Mouse (Mus musculus): ENCODE measurements around the gene Tifa.
A peak's percentile ranks its signal among the peaks of the same experiment; 100 is the strongest.

Tifa gene

GRCm38 (mm10) chr3:127826503-127826902, 36.9 kb downstream of the Tifa start:
- no peak for DNase-seq (ENCODE audit: low spot score in 2 of 2)

DNA sequence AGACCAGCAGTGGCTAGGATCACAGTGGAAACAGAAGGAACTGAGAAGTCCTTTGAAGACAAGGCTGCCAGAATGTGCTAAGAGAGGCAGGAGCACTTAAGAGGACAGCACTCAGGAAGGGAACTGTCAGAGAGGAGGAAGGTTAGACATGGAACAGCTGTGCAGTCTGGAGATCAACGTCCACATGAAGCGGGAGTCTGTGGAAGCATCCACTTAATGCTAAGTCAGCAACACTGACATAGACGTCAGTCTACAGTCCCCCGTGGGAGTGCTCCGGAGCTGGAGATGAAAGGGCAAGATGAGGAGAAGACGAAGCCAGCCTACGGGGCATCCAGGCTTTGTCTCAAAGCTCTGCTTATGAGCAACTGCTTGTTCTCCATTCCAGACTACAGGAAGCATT, 37.5 kb downstream of the Tifa start:
- no peak for DNase-seq (ENCODE audit: low spot score in 2 of 2)

DNA sequence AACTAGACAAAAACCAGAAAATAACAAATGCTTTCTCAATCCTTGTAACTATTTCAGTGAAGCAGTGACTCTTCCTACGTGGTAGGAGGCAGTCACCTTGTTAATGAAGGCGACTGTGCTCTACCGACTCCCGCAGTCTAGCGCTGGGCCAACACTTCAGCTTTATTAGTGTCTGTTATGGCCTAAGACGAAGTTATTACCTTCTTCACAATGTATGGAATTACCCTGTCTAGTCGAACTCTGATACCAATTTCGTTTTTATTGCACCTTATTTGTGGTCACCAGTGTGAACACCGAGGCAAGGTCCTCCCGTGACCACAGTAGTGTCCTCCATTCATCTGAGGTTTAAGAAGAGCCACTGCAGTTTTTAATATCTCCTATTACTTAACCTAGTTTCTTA, 40.6 kb downstream of the Tifa start:
- no peak for DNase-seq (ENCODE audit: low spot score in 2 of 2)

- no peak for DNase-seq (ENCODE audit: low spot score in 2 of 2)
These were observed 41.5 kb downstream of the Tifa start for GRCm38 (mm10) chr3:127831079-127831478.

GRCm38 (mm10) chr3:127834040-127834439, 44.4 kb downstream of the Tifa start:
- DNase-seq (ENCODE audit: low spot score in 2 of 2): no peak

DNA sequence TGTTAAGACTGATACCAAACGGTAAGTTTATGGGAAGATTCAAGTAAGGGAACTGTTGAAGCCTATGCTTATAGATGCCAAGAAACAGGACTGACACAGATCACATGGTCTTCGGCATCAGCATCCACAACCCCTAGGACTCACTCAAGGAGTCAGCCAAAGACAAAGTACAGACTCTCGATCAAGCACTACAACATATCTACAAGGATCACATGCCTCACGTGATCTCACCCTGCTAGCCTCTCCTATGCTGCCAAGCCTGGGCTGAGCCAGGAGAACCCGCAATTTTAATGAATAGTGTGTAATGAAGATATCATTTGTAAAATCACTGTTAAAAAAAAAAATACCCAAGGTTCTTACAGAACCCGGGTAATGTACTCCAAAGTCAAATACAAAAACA, 46.0 kb downstream of the Tifa start:
- no peak for DNase-seq (ENCODE audit: low spot score in 2 of 2)

DNA sequence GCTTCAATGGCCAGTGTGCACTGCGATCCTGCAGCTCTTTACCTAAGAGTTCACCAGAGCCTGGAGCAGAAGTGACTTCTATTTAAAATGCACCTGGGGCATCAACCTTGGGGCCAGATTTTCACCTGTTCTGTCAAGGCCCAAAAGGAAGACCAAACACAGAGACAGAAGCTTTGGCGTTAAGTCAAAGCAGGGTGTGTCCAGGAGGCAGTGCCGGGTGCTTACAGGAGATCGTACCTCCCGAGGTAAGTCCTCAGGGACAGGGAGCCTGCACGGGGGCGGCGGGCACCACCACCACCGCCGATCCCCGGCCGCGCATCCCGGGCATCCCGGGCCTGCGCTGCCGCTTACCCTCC, 47.2 kb downstream of the Tifa start:
- no peak for DNase-seq (ENCODE audit: low spot score in 2 of 2)

GRCm38 (mm10) chr3:127837154-127837865, 47.7 kb downstream of the Tifa start, which contains the start of gene Ap1ar:
Ap1ar (minus strand) TSS chr3:127837523.
- peak; percentile 93 to 94 for DNase-seq (ENCODE audit: low spot score in 2 of 2)

GRCm38 (mm10) chr3:127837972-127838644, 48.5 kb downstream of the Tifa start:
- DNase-seq (ENCODE audit: low spot score in 2 of 2): no peak

- no peak for DNase-seq (ENCODE audit: low spot score in 2 of 2)
These were observed 52.3 kb downstream of the Tifa start for GRCm38 (mm10) chr3:127841926-127842325.

DNA sequence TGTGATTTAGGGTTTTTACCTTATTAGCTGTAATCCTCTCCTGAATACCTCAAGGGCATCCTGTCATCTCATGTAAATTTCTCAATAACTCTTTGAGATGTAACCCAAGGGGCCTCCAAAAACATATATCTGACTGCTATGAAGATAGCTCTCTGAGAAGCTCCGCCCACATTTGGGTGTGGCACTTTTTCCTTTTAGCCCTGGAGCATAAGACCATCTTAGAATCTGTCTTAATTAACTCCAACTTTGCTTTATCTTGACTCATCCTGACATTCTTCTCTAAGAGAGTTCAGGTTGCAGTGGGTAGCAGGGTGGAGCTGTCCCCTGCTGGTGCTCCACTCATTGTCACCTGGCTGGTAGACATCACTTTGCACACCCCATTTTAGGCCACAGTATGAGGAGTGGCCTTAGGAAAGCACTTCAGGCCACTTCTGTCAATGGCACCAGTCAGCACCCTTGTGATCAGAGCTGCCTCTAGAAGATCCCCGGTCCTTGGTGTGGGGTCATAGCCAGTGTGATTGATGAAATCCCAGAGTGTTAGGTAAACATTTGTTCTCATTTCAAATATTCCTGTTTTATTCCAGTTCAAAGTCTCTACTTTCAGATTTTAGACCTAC, 53.8 kb downstream of the Tifa start:
- DNase-seq (ENCODE audit: low spot score in 2 of 2): no peak

DNA sequence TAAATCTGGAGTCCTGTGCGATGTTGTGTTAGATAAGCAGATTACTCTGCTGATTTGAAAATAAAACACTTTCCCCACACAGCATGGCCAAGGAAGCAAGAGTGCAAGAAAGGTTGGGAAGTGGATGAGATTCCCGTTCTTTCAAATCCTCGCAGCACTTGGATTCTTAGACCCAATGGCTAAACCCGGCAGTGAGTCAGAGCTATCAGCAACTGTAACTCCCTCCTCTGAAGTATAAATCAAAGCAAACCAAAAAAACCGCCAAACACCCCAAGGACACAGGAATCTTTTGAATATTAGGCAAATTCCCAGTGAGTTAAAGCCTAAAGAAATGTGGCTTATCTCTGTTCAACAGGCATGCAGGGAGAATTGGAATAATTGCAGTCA, 54.3 kb downstream of the Tifa start:
- no peak for DNase-seq (ENCODE audit: low spot score in 2 of 2)

- no peak for DNase-seq (ENCODE audit: low spot score in 2 of 2)
These were observed 58.6 kb downstream of the Tifa start for GRCm38 (mm10) chr3:127848088-127848808.

GRCm38 (mm10) chr3:127849922-127850321, 60.3 kb downstream of the Tifa start:
- DNase-seq (ENCODE audit: low spot score in 2 of 2): no peak

DNA sequence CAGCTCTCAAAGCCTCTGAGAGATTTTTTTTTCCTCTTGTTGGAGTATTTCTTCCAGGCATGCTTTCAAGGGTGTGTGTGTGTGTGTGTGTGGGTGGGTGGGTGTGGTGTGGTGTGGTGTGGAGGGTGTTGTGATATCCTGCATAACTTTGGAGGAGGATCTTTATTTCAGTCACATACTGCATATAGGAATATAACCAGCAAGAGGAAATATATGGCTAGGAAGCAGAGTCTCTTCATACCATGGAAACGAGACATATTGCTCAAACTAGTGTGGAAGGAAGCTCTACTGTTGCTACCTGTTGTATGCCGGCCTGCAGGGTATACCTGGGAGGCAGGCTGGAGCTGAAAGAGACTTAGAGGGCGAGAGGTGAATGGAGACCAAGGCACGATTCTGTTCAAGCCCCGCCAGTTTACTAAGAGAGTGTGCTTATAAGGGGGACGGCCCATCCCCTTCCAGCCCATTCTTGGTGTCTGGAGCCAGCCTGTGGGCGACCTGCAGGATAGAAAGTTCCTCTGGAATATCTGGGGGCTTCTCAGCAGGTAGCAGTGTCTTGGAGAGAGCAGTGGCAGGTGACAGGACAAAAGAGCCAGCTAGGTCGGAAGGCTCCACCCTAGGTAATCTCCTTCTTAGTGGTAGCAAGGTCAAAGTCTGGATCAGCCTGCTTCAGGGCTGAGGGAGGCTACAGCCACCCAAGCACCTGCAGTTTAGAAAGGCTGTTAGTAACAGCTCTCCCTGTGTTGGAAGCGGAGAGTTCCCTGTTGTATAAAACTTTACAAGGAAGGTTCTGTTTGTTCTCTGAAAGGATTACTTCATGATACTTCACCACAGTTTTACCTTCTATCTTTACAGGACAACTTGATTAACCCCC, 61.4 kb downstream of the Tifa start:
- no peak for DNase-seq (ENCODE audit: low spot score in 2 of 2)

- DNase-seq (ENCODE audit: low spot score in 2 of 2): no peak
These were observed 63.1 kb downstream of the Tifa start for GRCm38 (mm10) chr3:127852722-127853121.

DNA sequence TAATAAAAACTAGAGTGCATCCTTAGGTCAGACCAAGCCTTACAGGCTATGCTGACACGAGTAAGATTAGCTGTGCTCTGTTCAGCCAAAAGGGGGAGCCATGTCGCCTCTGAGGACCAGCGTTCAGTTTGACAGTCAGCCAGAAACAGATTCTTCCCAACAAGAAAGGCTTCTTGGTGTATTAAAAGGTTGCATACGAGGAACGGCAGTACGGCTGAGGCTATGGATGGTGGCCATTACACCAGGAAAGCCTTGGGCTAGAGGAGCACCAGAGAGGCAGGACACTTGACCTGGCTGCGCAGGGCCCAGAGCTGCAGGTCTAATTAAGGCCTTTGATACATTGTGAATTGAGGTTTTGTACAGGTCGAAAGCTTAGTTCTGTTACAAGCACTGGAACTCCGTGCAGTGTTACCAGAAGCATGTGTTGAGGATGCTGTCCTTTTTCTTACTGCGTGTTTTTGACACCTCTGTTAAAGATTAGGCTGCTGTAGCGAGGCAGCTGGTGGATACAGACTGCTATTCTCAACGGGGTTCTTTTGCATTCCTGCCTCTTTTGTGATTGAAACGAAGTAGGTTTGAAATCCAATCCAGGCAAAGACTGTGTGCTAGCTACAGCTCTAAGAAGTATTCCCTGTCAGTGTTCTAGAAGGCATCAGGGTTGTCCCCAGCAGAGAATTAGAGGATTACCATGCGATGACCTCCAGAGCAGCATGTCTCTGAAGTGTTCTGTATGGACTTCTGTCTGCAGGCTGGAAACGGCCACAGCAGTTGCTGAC, 64.0 kb downstream of the Tifa start:
- DNase-seq (ENCODE audit: low spot score in 2 of 2): peak; percentile 51 to 67

GRCm38 (mm10) chr3:127861340-127861739, 71.7 kb downstream of the Tifa start:
- DNase-seq (ENCODE audit: low spot score in 2 of 2): no peak

- DNase-seq (ENCODE audit: low spot score in 2 of 2): no peak
These were observed 72.9 kb downstream of the Tifa start for GRCm38 (mm10) chr3:127862479-127862878.

GRCm38 (mm10) chr3:127863571-127863970, 74.0 kb downstream of the Tifa start:
- DNase-seq (ENCODE audit: low spot score in 2 of 2): no peak

DNA sequence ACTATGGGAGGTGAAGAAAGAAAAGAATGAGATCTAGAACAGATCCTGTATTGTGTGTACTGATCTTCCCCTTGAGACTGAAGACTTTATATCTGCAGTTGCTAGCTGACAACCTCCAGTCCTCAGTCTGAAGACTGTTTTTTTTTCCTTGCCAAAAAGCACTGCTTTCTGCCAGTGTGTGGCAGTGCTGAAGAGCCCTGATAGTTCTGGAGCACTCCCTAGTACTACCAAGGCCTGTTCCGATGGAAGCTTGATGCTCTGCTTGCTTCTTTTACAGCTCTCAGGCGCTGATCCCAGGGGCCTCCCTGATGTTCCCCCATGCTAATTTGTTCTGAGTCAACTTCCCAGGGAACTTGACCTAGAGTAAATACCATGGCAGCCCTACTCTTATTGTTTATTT, 74.6 kb downstream of the Tifa start:
- no peak for DNase-seq (ENCODE audit: low spot score in 2 of 2)
